Mouse (Mus musculus) embryonic facial prominence, embryonic 11.5 days (tissue): ENCODE results near the gene Atad1. TPM values are rescaled to one million over a fixed set of nuclear protein-coding genes. Genes with fewer than 3 reads are reported as not detected.

ENCODE experiments used
- ATAC-seq: fragments of 200-750 bp; cut with Nextera tagmentation; replicated peaks from 2 replicates; pipeline ENCODE4 v1.8.0; 2017; ENCODE audit warnings: low read depth; ENCODE audit not compliant: insufficient number of reproducible peaks, low FRiP score, low TSS enrichment
- DNase-seq: peaks from one replicate; pipeline ENCODE4 v3.0.0-alpha.2; 2015; ENCODE audit warnings: low spot score
- H3K27ac ChIP-seq: fragments of 300-500 bp; sonication (generic); replicated peaks from 2 replicates; pipeline ENCODE4 v1.5.1; 2014; ENCODE audit warnings: mild to moderate bottlenecking, low read depth, low read length, control low read depth
- H3K27me3 ChIP-seq: fragments of 300-500 bp; sonication (generic); 2 replicates; pipeline ENCODE4 v1.6.1; 2014; ENCODE audit warnings: mild to moderate bottlenecking, low read length, moderate library complexity, mixed read lengths; ENCODE audit not compliant: control insufficient read depth, insufficient read depth
- H3K36me3 ChIP-seq: fragments of 300-500 bp; sonication (generic); replicated peaks from 2 replicates; pipeline ENCODE4 v1.6.1; 2014; ENCODE audit warnings: low read depth, mild to moderate bottlenecking, low read length, moderate library complexity, mixed read lengths; ENCODE audit not compliant: control insufficient read depth, insufficient read depth
- H3K4me1 ChIP-seq: fragments of 300-500 bp; sonication (generic); 2 replicates; pipeline ENCODE4 v1.6.1; 2014; ENCODE audit warnings: low read length, mixed read lengths; ENCODE audit not compliant: control insufficient read depth, insufficient read depth
- H3K4me2 ChIP-seq: fragments of 300-500 bp; sonication (generic); 2 replicates; pipeline ENCODE4 v1.6.1; 2014; ENCODE audit warnings: low read depth, mild to moderate bottlenecking, control low read depth, low read length, moderate library complexity
- H3K4me3 ChIP-seq: fragments of 300-500 bp; sonication (generic); 2 replicates; pipeline ENCODE4 v1.5.1; 2014; ENCODE audit warnings: low read depth, low read length, control low read depth
- H3K9ac ChIP-seq: fragments of 300-500 bp; sonication (generic); replicated peaks from 2 replicates; pipeline ENCODE4 v1.6.1; 2014; ENCODE audit warnings: mild to moderate bottlenecking, control low read depth, low read length
- H3K9me3 ChIP-seq: fragments of 300-500 bp; sonication (generic); replicated peaks from 2 replicates; pipeline ENCODE4 v1.6.1; 2016; ENCODE audit warnings: mild to moderate bottlenecking, low read length, inconsistent platforms, mixed read lengths; ENCODE audit not compliant: control insufficient read depth
- WGBS: fragments of 180-500 bp; shearing (Covaris S2); extraction: QIAGEN DNeasy Blood & Tissue Kit; methylation state at CpG from one replicate; pipeline ENCODE4 v1.1.7; 2014; 5-methylcytosine and 5-hydroxymethylcytosine counted together
- polyA plus RNA-seq: library from polyadenylated mRNA; unstranded; fragments of >200 nt; fragmentation: Nextera tagmentation; extraction: Ambion mirVana; gene quantifications from 2 replicates; pipeline ENCODE4 v1.2.1, GENCODE M21; 2014

Gene Atad1
- polyA plus RNA-seq, 1 experiment from 2014 or later, result 98.4 TPM

DNA sequence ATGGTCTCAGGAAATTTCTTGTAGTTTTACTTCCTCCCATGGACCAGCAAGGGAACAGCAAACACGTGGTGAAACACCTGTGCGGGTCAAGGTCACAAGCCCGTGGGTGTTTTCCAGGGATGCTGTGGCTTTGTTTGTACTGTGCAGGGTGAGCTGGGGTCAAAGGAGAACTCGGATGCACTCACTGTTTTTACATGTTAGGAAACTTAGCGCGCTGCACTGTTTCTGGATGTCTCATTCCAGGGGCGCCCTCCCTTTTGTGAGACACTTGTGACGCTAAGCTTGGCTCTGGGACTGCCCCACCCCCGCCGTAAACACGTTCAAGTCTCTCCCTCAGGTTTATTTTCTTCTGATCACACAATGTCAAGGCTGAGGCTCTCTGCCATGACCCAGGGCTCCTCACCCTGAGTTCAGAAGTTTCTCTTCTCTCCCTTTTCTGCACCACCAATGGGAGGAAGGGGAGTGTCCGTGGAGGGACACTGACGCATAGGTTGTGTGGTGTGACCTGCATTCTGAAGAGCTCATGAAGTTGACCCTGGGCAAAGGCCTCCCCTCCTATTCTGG, 112.7 kb downstream of the Atad1 start:
- WGBS, result 60% methylated on average over 13 of the region's 13 CpGs
- Histone ChIP-seq H3K4me3 (no peak overlapping the region), H3K9me3 (no peaks in the 10 kb centered on the region), H3K4me2 (no peak overlapping the region), H3K9ac (no peak overlapping the region), H3K36me3 (no peaks in the 10 kb centered on the region), H3K27ac (no peak overlapping the region), H3K27me3 (no peaks in the 10 kb centered on the region), H3K4me1 (no peaks in the 10 kb centered on the region)
- no peak for DNase-seq
- no peak for ATAC-seq

DNA sequence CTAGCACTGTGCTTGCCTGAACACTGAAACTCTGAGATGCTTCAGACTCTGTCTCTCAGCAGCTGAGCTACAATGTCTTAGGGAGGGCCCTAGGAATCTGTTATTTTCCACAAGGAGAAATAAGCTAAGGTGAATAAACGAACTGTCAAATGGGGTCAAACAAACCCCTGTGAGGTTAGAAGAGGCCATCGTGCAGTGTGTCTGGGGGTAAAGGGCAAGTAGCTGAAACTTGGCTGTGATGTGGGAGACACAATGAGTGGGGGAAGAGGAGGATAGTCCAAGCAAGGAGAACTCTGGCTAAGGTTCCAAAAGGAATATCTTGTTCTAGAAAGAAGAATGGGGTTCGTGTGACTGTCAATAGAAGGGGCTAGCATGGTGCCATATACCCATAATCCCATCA, 117.4 kb downstream of the Atad1 start:
- 76% methylated on average over 3 of the region's 3 CpGs for WGBS

More for the DNA sequence above, 117.4 kb downstream of the Atad1 start:
- DNase-seq (no peak), ATAC-seq (no peak)
- Histone ChIP-seq H3K4me1 (no peaks in the 10 kb centered on the region), H3K36me3 (no peaks in the 10 kb centered on the region), H3K9me3 (no peaks in the 10 kb centered on the region), H3K9ac (no peak overlapping the region), H3K4me3 (no peak overlapping the region), H3K27ac (no peak overlapping the region), H3K4me2 (no peak overlapping the region), H3K27me3 (no peaks in the 10 kb centered on the region)

Other genes with a start within 250 kb of the Atad1 start
- gene Papss2, start 144.0 kb downstream of the Atad1 start, polyA plus RNA-seq, result 5.5 and 8.2 TPM in 2 replicates
- gene Pten, start 17.7 kb upstream of the Atad1 start, polyA plus RNA-seq, result 7.4 and 8.4 TPM in 2 replicates